Mouse (Mus musculus) embryo, embryonic 10 days (tissue): ENCODE measurements at regions not wholly inside any gene's neighbourhood (a gene's known extent, or its start where the extent isn't known, plus 50 kb on each side); places are given as distances from the start of the nearest gene placed in this dataset.

Experiments
- DNase-seq: peaks from one replicate; pipeline ENCODE4 v3.0.0-alpha.2; 2015; ENCODE audit warnings: low spot score

DNA sequence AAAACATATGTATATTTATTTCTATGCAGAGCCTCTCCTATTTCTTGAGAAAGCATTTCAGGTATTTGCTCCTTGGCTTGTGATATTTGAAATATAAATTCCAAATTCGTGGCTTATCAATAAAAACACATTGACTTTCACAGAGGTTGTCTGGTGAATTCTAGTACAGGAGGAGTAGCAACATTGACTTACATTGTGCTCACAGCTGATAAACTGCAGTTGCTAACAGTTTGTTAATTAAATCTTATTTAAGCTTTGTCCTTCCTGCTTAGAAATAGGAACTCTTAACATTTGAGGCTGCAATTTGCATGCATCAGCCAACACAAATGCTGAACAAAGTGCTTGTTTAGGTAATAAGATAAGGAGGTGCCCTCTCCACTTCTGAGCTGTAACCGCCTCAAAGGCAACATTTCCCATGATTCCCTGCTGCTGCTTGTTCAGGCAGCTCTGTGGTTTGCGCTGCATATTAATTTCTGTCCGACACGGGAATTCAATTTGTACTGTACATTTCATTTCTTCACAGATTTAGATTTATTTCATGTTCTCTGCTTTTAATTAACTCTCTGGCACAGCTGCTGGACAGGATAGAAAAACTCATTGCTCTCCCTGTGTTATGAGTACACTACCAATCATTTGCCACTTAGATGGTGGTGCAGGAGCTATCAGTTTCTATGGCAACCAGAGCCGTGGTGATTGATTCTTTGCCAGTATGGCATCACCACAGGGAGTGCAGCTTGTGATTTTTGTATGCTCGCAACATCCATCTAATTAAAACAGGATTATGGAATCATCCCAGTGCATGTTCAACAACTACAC is 219.0 kb downstream of the Zfp352 start:
- DNase-seq, result no peak

DNA sequence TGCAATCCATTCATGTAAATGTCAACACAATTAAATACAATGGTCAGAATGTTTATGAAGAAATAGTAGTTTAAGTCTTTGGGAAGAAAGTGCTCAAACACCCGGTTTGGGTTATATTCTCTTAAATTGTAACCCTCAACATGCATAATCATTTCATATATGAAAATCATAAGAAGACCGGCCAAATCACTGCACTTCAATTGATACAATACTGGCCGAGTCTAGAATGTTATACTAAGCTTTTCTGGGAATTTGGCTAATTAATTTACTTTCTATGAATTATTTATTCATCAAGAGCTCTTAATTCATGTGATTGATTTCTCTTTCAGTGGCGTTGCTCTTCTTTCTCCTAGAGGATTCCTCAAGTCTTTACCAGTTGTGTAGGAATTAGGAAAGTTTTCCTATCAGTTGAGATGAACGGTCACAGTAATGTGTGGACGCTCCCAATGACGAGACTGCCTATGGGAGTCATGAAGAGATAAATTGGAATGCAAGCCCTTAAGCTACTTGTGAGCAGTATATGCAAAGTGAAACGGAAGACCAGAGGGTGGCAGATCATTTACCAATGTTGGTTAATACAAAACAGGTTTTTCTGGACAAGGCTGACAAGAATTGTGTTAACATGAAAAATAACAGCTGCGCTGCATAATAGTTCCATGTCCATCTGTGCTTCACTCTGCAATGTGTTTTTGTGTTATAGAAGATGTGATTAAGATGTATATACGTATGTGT is 219.7 kb downstream of the Zfp352 start:
- DNase-seq, result no peak

DNA sequence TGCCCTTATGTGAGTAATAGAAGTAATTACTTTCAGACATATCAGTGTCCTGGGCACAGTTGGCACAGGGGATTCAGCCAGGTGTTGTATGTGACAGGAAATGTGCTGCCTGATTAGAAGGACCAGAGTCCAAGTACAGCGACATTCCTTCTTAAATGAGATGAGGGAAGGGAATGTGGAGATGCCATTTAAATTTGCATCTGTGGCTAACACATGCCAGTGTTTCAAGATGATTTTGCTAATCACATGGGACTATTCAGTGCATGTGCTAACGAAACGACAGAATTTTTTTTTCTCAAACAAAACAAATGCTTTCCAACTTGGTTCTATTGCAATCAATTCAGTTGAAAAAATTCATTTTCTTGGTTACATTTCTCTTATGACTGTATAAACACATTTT is 226.6 kb downstream of the Zfp352 start:
- DNase-seq, result no peak

DNA sequence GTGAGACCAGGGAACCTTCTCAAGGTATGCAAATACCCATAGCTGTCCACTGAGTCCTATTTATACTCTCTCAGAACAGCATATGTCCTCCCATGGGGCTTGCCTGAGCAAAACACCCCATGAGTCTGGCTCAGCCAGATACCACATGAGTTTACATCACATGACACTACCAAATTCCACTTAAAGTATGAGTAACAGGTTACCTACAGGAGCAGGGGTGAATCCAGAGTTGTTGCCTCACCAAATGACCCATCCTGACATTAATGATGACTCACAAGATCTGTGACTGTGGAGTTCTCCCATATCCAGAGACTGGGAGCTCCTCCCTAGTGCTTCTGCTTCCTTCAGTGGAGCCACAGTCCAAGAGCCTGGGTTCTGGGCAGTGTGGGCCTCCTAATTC is 234.0 kb downstream of the Zfp352 start:
- no peak for DNase-seq

DNA sequence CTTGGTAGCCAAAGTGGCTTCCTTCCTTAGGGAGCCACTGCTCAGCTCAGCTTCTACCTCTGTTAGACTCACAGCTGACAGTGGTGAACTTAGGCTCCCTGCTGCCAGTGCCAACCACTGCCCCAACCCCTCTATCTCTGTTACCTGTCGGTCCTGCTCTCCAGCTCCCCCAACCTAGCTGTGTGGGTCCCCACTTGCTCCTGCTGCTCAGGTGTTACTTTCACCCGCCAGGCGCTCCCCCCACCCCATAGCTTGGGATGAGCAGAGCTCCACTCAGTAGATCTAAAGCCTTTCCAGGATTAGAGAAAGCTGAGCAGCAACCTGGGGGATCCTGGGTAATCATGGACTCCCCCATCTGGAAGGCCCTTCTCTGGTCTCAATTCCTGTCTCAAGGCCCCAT is 234.4 kb downstream of the Zfp352 start:
- DNase-seq, result no peak

DNA sequence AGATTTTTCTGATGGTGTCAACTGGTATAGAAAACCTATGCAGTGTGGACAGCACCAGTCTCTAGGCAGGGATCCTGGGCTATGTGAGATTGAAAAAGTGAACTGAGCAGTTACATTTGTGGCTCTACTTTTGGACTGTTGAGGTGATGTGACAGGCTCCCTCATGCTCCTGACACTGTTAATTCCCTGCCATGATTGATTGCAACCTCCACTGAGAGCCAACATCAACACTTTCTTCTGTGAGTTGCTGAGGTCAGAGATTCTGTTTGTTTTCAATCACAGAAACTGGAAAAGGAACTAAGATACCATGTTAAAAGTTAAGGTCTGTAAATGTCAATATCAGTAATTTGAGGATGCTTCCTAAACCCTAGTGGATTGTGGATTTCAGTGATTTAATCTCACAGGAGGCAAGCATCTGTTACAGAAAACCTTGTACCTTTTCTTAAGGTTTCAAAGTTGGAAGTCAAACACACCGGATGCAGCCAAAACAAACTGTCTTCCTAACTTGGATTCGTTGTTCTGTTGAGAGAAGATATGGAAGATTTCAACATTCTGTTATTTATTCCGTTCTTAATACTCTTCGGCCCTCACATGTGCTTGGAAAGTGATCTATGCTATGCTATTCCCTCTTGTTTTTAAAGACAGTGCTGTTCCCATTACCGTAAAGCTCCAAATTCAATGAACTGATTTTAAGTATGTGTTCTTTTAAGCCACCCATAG is 278.4 kb downstream of the Zfp352 start:
- peak; percentile 36 for DNase-seq
